Mouse (Mus musculus): ENCODE measurements at regions not wholly inside any gene's neighbourhood (a gene's known extent, or its start where the extent isn't known, plus 50 kb on each side); places are given as distances from the start of the nearest gene placed in this dataset.
A peak's percentile ranks its signal among the peaks of the same experiment; 100 is the strongest.

DNA sequence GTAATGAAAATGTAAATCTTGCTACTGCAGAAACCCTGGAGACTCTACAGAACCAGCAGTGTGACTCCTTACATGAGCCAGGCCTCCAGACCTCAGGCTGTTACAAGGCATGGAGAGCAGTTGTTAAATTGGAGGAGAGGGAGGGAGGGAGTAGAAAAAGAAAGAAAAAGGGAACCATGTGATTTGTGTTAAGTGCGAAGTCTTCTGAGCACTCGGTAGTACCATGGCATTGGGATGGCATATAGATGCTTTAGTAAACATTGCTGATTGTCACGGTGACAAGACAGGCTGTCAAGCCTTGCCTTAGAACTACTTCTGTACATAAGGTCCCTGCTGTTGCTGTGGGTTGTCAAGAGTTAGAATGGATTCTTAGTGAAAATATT is 189.6 kb upstream of the Dph6 start:
- H3K36me3 ChIP-seq = no peaks in the 10 kb centered on the region
- H3K9ac ChIP-seq (replicated peaks) = no peak overlapping the region
- no peak overlapping the region for H3K27ac ChIP-seq (replicated peaks)
- H3K4me1 ChIP-seq = no peaks in the 10 kb centered on the region
- no peaks in the 10 kb centered on the region for H3K27me3 ChIP-seq
- no peak overlapping the region for H3K4me2 ChIP-seq (replicated peaks)
- ATAC-seq (replicated peaks) = no peak
- WGBS = 78% methylated on average over 3 of the region's 3 CpGs
- no peaks in the 10 kb centered on the region for H3K9me3 ChIP-seq
- no peak overlapping the region for H3K4me3 ChIP-seq

GRCm38 (mm10) chr2:114848439-114848838 is 193.7 kb upstream of the Dph6 start:
- ATAC-seq (replicated peaks) = no peak
- no peak overlapping the region for H3K4me2 ChIP-seq (replicated peaks)
- no peaks in the 10 kb centered on the region for H3K27me3 ChIP-seq
- WGBS = 84% methylated on average over 5 of the region's 5 CpGs
- no peak overlapping the region for H3K9ac ChIP-seq (replicated peaks)
- H3K4me3 ChIP-seq = no peak overlapping the region
- no peaks in the 10 kb centered on the region for H3K36me3 ChIP-seq
- no peaks in the 10 kb centered on the region for H3K9me3 ChIP-seq
- H3K27ac ChIP-seq (replicated peaks) = no peak overlapping the region
- H3K4me1 ChIP-seq = peaks cover 5% of the 10 kb centered on the region

- H3K9ac ChIP-seq (replicated peaks) = no peak overlapping the region
- peaks cover 8% of the 10 kb centered on the region for H3K4me1 ChIP-seq
- H3K36me3 ChIP-seq = no peaks in the 10 kb centered on the region
- no peak overlapping the region for H3K4me3 ChIP-seq
- 93% methylated on average over 2 of the region's 2 CpGs for WGBS
- no peak for ATAC-seq (replicated peaks)
- no peaks in the 10 kb centered on the region for H3K9me3 ChIP-seq
- H3K4me2 ChIP-seq (replicated peaks) = no peak overlapping the region
- no peak overlapping the region for H3K27ac ChIP-seq (replicated peaks)
- H3K27me3 ChIP-seq = no peaks in the 10 kb centered on the region
Measured at GRCm38 (mm10) chr2:114848914-114849313, 194.2 kb upstream of the Dph6 start.

- peak overlapping the region; percentile 28 for H3K4me2 ChIP-seq (replicated peaks)
- H3K9ac ChIP-seq (replicated peaks) = peak overlapping the region; percentile 24; the same call in 1 of the 2 replicates
- H3K27me3 ChIP-seq = no peaks in the 10 kb centered on the region
- peak; percentile 95 for ATAC-seq (replicated peaks)
- peak overlapping the region; percentile 71 for H3K27ac ChIP-seq (replicated peaks)
- H3K4me1 ChIP-seq = peaks cover 13% of the 10 kb centered on the region
- 15% methylated on average over 13 of the region's 13 CpGs for WGBS
- H3K9me3 ChIP-seq = no peaks in the 10 kb centered on the region
- 0 out of 2 replicates have a peak overlapping the region, but pooled peaks have one; percentile 10 for H3K4me3 ChIP-seq
- no peaks in the 10 kb centered on the region for H3K36me3 ChIP-seq
Measured at GRCm38 (mm10) chr2:114853715-114854530, 199.2 kb upstream of the Dph6 start.

GRCm38 (mm10) chr2:114872272-114872671 is 217.5 kb upstream of the Dph6 start:
- Histone ChIP-seq H3K27ac (replicated peaks) (no peak overlapping the region), H3K4me1 (peaks cover 17% of the 10 kb centered on the region), H3K9me3 (no peaks in the 10 kb centered on the region), H3K9ac (replicated peaks) (no peak overlapping the region), H3K36me3 (no peaks in the 10 kb centered on the region), H3K27me3 (no peaks in the 10 kb centered on the region), H3K4me2 (replicated peaks) (no peak overlapping the region), H3K4me3 (no peak overlapping the region)
- ATAC-seq (replicated peaks) = no peak
- WGBS = 16% methylated on average over 7 of the region's 7 CpGs

DNA sequence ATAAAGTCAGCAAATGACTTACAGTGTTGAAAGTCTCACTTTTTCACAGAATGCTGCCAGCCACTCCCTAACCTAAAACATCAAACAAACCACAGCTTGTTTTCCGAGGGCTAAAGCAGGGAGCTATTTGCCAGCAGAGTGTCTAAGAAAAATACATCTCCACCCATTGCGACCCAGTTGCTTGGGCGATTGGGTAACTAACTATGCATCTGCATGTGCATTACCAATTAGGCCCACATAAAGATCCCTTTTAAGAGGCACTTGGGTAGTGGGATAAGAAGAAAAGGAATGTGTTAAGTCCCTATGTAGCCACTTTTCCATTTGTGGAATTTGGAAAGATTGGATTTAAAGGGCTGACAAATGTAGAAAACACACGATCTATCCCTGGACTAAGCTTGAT is 218.3 kb upstream of the Dph6 start:
- 14% methylated on average over 4 of the region's 4 CpGs for WGBS
- peaks cover 17% of the 10 kb centered on the region for H3K4me1 ChIP-seq
- no peak overlapping the region for H3K27ac ChIP-seq (replicated peaks)
- H3K4me2 ChIP-seq (replicated peaks) = no peak overlapping the region
- H3K4me3 ChIP-seq = no peak overlapping the region
- no peaks in the 10 kb centered on the region for H3K9me3 ChIP-seq
- no peaks in the 10 kb centered on the region for H3K36me3 ChIP-seq
- no peak overlapping the region for H3K9ac ChIP-seq (replicated peaks)
- H3K27me3 ChIP-seq = no peaks in the 10 kb centered on the region
- ATAC-seq (replicated peaks) = peak; percentile 55

GRCm38 (mm10) chr2:114879084-114879483 is 224.3 kb upstream of the Dph6 start:
- Histone ChIP-seq H3K9me3 (no peaks in the 10 kb centered on the region), H3K36me3 (no peaks in the 10 kb centered on the region), H3K27ac (replicated peaks) (no peak overlapping the region), H3K4me2 (replicated peaks) (no peak overlapping the region), H3K4me3 (no peak overlapping the region), H3K9ac (replicated peaks) (no peak overlapping the region), H3K4me1 (peaks cover 6% of the 10 kb centered on the region; the same call in 1 of the 2 replicates), H3K27me3 (no peaks in the 10 kb centered on the region)
- 44% methylated on average over 2 of the region's 2 CpGs for WGBS
- ATAC-seq (replicated peaks) = no peak

GRCm38 (mm10) chr2:114879784-114880183 is 225.0 kb upstream of the Dph6 start:
- ATAC-seq (replicated peaks) = no peak
- no peak overlapping the region for H3K9ac ChIP-seq (replicated peaks)

GRCm38 (mm10) chr2:114885734-114886260 is 231.0 kb upstream of the Dph6 start:
- Histone ChIP-seq H3K9ac (replicated peaks) (no peak overlapping the region), H3K4me3 (no peak overlapping the region), H3K27ac (replicated peaks) (no peak overlapping the region), H3K36me3 (no peaks in the 10 kb centered on the region), H3K9me3 (no peaks in the 10 kb centered on the region), H3K4me2 (replicated peaks) (no peak overlapping the region), H3K4me1 (no peaks in the 10 kb centered on the region), H3K27me3 (no peaks in the 10 kb centered on the region)
- WGBS = 92% methylated on average over 2 of the region's 2 CpGs
- no peak for ATAC-seq (replicated peaks)

More at GRCm38 (mm10) chr2:114879784-114880183, 225.0 kb upstream of the Dph6 start:
- Histone ChIP-seq H3K36me3 (no peaks in the 10 kb centered on the region), H3K9me3 (no peaks in the 10 kb centered on the region), H3K4me2 (replicated peaks) (no peak overlapping the region), H3K4me1 (peaks cover 6% of the 10 kb centered on the region; the same call in 1 of the 2 replicates), H3K27me3 (no peaks in the 10 kb centered on the region), H3K4me3 (no peak overlapping the region), H3K27ac (replicated peaks) (no peak overlapping the region)
- WGBS = 53% methylated on average over 2 of the region's 2 CpGs

- no peaks in the 10 kb centered on the region for H3K4me1 ChIP-seq
- H3K9ac ChIP-seq (replicated peaks) = no peak overlapping the region
- H3K36me3 ChIP-seq = no peaks in the 10 kb centered on the region
- H3K27me3 ChIP-seq = no peaks in the 10 kb centered on the region
- 71% methylated on average over 2 of the region's 2 CpGs for WGBS
- ATAC-seq (replicated peaks) = no peak
- H3K4me3 ChIP-seq = no peak overlapping the region
- H3K4me2 ChIP-seq (replicated peaks) = no peak overlapping the region
- no peak overlapping the region for H3K27ac ChIP-seq (replicated peaks)
- H3K9me3 ChIP-seq = no peaks in the 10 kb centered on the region
Measured at GRCm38 (mm10) chr2:114898812-114899211, 244.0 kb upstream of the Dph6 start.

DNA sequence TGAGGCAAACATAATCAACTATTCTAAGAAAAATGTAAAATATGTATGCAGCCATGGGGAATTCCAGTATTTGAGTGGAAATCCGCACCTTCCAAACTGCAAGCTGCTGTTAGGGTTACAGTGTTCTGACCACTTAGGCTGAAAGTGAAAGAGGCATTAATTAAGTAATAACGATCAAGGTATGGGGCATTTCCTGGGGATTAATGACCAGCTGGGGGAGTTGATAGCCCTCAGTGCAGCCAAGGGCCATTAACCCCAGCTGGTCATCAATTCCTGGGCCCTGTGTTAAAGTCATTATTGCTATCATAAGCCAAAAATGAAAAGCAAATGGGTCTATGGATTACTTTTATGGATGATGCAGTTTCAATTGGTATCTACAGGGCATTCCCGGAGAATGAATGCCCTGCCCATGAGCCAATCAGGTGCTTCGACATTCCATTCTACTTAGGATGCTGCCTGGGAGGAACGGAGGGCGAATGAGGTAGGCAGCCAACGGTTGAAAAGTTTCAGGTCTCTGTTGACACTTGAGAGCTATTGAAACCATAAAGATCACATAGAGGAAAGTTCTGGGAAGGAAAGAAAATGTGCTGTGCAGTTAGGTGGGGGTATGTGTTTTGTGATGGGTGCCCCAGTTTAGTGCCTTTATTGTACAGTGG is 257.2 kb upstream of the Dph6 start:
- Histone ChIP-seq H3K36me3 (no peaks in the 10 kb centered on the region), H3K9ac (replicated peaks) (no peak overlapping the region), H3K9me3 (no peaks in the 10 kb centered on the region), H3K4me3 (no peak overlapping the region), H3K4me1 (no peaks in the 10 kb centered on the region), H3K4me2 (replicated peaks) (no peak overlapping the region), H3K27me3 (no peaks in the 10 kb centered on the region), H3K27ac (replicated peaks) (no peak overlapping the region)
- WGBS = 60% methylated on average over 7 of the region's 7 CpGs
- no peak for ATAC-seq (replicated peaks)

- Histone ChIP-seq H3K4me3 (no peak overlapping the region), H3K36me3 (no peaks in the 10 kb centered on the region), H3K4me1 (peaks cover 10% of the 10 kb centered on the region), H3K9ac (replicated peaks) (no peak overlapping the region), H3K27me3 (no peaks in the 10 kb centered on the region), H3K9me3 (no peaks in the 10 kb centered on the region), H3K4me2 (replicated peaks) (no peak overlapping the region), H3K27ac (replicated peaks) (no peak overlapping the region)
- ATAC-seq (replicated peaks) = no peak
- WGBS = 69% methylated on average over 6 of the region's 6 CpGs
Measured at GRCm38 (mm10) chr2:114915025-114915690, 260.4 kb upstream of the Dph6 start.
